Mouse (Mus musculus) intestine, embryonic 14.5 days (tissue): ENCODE measurements around the gene Olfr802. TPM values are rescaled to one million over a fixed set of nuclear protein-coding genes. Genes with fewer than 3 reads are reported as not detected.

Source experiments
- ATAC-seq: fragments of 200-750 bp; cut with Nextera tagmentation; replicated peaks from 2 replicates; pipeline ENCODE4 v1.8.0; 2017; ENCODE audit warnings: low read depth, moderate number of reproducible peaks, moderate TSS enrichment, moderate library complexity; ENCODE audit not compliant: low FRiP score, low TSS enrichment
- DNase-seq: peaks from one replicate; pipeline ENCODE4 v3.0.0-alpha.2; 2018; ENCODE audit warnings: low spot score
- H3K27ac ChIP-seq: fragments of 300-500 bp; sonication (generic); 2 replicates; pipeline ENCODE4 v1.5.1; 2014; ENCODE audit warnings: low read depth, mild to moderate bottlenecking, control low read depth
- H3K27me3 ChIP-seq: fragments of 300-500 bp; sonication (generic); replicated peaks from 2 replicates; pipeline ENCODE4 v1.6.1; 2014; ENCODE audit warnings: low read length, control low read depth; ENCODE audit not compliant: control insufficient read depth, insufficient read depth
- H3K36me3 ChIP-seq: fragments of 300-500 bp; sonication (generic); 2 replicates; pipeline ENCODE4 v1.6.1; 2014; ENCODE audit warnings: low read length, control low read depth; ENCODE audit not compliant: control insufficient read depth, insufficient read depth
- H3K4me1 ChIP-seq: fragments of 300-500 bp; sonication (generic); replicated peaks from 2 replicates; pipeline ENCODE4 v1.6.1; 2014; ENCODE audit warnings: low read length, control low read depth, mixed read lengths; ENCODE audit not compliant: control insufficient read depth, insufficient read depth
- H3K4me2 ChIP-seq: fragments of 300-500 bp; sonication (generic); 2 replicates; pipeline ENCODE4 v1.6.1; 2014; ENCODE audit warnings: low read length
- H3K4me3 ChIP-seq: fragments of 300-500 bp; sonication (generic); 2 replicates; pipeline ENCODE4 v1.5.1; 2014; ENCODE audit warnings: low read depth, low read length, control low read depth, mixed read lengths
- H3K9ac ChIP-seq: fragments of 300-500 bp; sonication (generic); 2 replicates; pipeline ENCODE4 v1.6.1; 2014; ENCODE audit warnings: mild to moderate bottlenecking, low read length
- H3K9me3 ChIP-seq: fragments of 300-500 bp; sonication (generic); 2 replicates; pipeline ENCODE4 v1.6.1; 2016; ENCODE audit warnings: low read length, control low read depth; ENCODE audit not compliant: control insufficient read depth
- WGBS: fragments of 180-500 bp; shearing (Covaris S2); extraction: QIAGEN DNeasy Blood & Tissue Kit; methylation state at CpG from one replicate; pipeline ENCODE4 v1.1.7; 2014; 5-methylcytosine and 5-hydroxymethylcytosine counted together
- polyA plus RNA-seq: library from polyadenylated mRNA; unstranded; fragments of >200 nt; fragmentation: Nextera tagmentation; extraction: Ambion mirVana; gene quantifications from 2 replicates; pipeline ENCODE4 v1.2.1, GENCODE M21; 2014

Olfr802 gene
- not detected in 2 replicates for polyA plus RNA-seq

DNA sequence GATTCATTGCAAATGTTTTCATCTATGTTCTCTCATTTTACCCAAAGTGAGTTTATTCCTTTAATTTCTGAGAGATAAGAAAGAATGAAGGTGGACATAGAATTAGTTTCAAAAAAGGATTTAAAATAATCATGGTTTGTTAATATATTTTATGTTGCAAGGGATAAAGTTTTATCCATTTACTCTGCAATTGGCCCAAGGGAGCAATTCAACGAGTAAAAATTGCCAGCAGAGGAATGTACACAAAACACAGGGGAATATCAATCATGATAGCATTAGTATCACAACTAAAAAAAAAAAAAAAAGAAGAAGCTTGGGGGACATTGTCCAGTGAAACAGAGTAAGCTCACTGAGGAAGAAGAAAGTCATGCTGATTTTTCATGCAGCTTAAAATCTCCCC, at the start of gene Olfr802:
TSS of gene Olfr802 (minus strand) at position 101 of the 400 bp plus-strand sequence.
- Histone ChIP-seq H3K27me3 (no peaks in the 10 kb centered on the region), H3K9me3 (no peaks in the 10 kb centered on the region), H3K4me1 (no peaks in the 10 kb centered on the region), H3K9ac (no peak within 1 kb of the TSS), H3K4me2 (no peak within 1 kb of the TSS), H3K27ac (no peak within 1 kb of the TSS), H3K4me3 (no peak within 1 kb of the TSS), H3K36me3 (no peaks in the 10 kb centered on the region)
- DNase-seq (no peak), ATAC-seq (no peak)
- WGBS = 35% methylated on average over 1 of the region's 1 CpGs

DNA sequence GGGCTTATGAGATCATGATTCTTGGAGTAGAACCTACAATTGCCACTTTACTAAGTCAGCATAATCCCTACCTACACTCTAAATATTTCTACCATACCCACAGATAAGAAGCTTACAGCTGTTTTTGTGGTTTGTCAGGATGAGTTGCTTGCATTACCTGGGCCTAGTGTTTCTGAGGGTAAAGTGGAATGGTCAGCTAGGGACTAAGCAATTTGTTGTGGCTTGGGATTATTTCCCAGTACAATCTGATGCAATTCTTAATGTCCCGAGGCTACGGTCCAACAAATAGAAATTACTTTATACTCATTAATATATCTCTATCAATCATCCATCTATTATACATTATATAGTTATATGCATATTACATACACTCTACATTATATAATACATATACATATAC, 41.3 kb upstream of the Olfr802 start, which contains the start of gene Olfr805:
TSS of gene Olfr805 (minus strand) at position 101 of the 400 bp plus-strand sequence.
- Histone ChIP-seq H3K9me3 (no peaks in the 10 kb centered on the region), H3K27ac (no peak within 1 kb of the TSS), H3K4me2 (no peak within 1 kb of the TSS), H3K4me3 (no peak within 1 kb of the TSS), H3K4me1 (no peaks in the 10 kb centered on the region), H3K27me3 (no peaks in the 10 kb centered on the region), H3K9ac (no peak within 1 kb of the TSS), H3K36me3 (no peaks in the 10 kb centered on the region)
- ATAC-seq (no peak), DNase-seq (no peak)
- WGBS = 95% methylated on average over 2 of the region's 2 CpGs

- no peaks in the 10 kb centered on the region for H3K4me1 ChIP-seq
- no peak within 1 kb of the TSS for H3K4me3 ChIP-seq
- ATAC-seq (no peak), DNase-seq (no peak)
- H3K9me3 ChIP-seq = no peaks in the 10 kb centered on the region
- no peaks in the 10 kb centered on the region for H3K27me3 ChIP-seq
- no peak within 1 kb of the TSS for H3K4me2 ChIP-seq
- H3K27ac ChIP-seq = no peak within 1 kb of the TSS
- no peak within 1 kb of the TSS for H3K9ac ChIP-seq
- no peaks in the 10 kb centered on the region for H3K36me3 ChIP-seq
These were observed 14.9 kb upstream of the Olfr802 start, which contains the start of gene Olfr804 for GRCm38 (mm10) chr10:129702910-129703309. Gene Olfr804, plus strand, starts transcription at chr10:129703210.

DNA sequence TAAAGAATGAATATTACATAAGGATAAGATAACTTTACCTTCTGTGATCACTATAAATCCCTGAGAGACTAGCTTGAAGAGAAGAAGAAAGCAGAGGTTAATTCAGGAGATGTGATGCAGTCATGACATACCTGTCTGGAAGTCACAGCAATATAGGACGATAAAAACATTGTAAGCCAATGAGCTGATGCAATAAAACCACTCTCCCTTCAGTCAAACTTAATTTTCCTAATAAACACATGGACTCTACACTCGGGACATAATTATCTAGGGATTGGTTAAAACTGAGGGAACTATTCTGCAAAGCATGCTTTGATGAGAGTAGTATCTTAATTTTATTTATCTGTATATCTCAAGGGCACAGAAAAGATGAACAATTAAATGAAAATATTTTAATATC, 6.2 kb upstream of the Olfr802 start, which contains the start of gene Olfr803:
TSS of gene Olfr803 (minus strand) at position 101 of the 400 bp plus-strand sequence.
- no peak for DNase-seq
- no peak for ATAC-seq
- H3K9ac ChIP-seq = no peak within 1 kb of the TSS
- H3K27ac ChIP-seq = no peak within 1 kb of the TSS
- no peak within 1 kb of the TSS for H3K4me2 ChIP-seq
- H3K27me3 ChIP-seq = no peaks in the 10 kb centered on the region
- no peaks in the 10 kb centered on the region for H3K36me3 ChIP-seq
- no peak within 1 kb of the TSS for H3K4me3 ChIP-seq
- WGBS = 68% methylated on average over 2 of the region's 2 CpGs
- H3K9me3 ChIP-seq = no peaks in the 10 kb centered on the region
- no peaks in the 10 kb centered on the region for H3K4me1 ChIP-seq

DNA sequence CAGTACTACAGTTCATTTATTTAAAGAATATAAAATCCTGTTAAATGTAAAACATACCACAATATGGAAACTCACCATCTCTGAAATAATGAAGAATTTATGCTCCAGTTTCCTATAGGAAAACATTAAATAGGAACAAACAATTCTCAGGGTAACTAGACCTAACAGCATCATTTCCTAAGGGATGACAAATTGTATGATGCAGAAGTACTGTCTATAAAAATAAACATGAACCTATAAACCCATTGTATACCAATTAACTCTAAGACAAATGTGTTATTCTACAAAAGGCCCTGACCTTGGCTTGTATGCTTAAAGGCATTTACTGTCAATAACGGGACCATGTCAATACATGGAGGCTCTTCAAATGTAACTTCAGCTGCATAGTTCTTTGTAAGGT, 14.2 kb downstream of the Olfr802 start, which contains the start of gene Olfr801:
TSS of gene Olfr801 (minus strand) at position 101 of the 400 bp plus-strand sequence.
- no peak within 1 kb of the TSS for H3K4me3 ChIP-seq
- no peaks in the 10 kb centered on the region for H3K36me3 ChIP-seq
- no peak within 1 kb of the TSS for H3K4me2 ChIP-seq
- 56% methylated on average over 1 of the region's 1 CpGs for WGBS
- H3K27ac ChIP-seq = no peak within 1 kb of the TSS
- no peak within 1 kb of the TSS for H3K9ac ChIP-seq
- DNase-seq (no peak), ATAC-seq (no peak)
- no peaks in the 10 kb centered on the region for H3K9me3 ChIP-seq
- no peaks in the 10 kb centered on the region for H3K27me3 ChIP-seq
- H3K4me1 ChIP-seq = no peaks in the 10 kb centered on the region

GRCm38 (mm10) chr10:129657394-129657793, 30.6 kb downstream of the Olfr802 start, which contains the start of gene Olfr800:
Gene Olfr800, plus strand, starts transcription at chr10:129657694.
- no peak for ATAC-seq
- Histone ChIP-seq H3K27ac (no peak within 1 kb of the TSS), H3K9ac (no peak within 1 kb of the TSS)

DNA sequence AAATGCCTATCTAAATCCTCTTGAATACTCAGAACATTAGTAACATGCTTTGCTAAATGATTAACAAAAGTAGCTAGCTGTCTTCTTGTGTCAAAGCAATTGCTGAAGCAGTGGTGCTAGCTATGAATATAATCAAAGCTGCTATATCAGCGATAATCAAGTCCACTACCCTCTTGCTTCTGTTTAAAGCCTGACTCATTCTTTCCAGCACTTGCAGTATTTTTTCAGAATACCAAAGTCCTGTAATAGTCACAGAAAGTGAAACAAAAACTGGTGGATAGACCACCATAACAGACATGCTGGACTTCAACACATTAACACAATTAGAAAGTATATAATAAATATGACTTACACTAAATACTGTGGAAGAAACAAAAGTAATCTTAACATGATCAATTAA, 36.2 kb downstream of the Olfr802 start:
- no peak overlapping the region for H3K27ac ChIP-seq
- no peaks in the 10 kb centered on the region for H3K4me1 ChIP-seq
- no peak overlapping the region for H3K4me3 ChIP-seq
- no peaks in the 10 kb centered on the region for H3K27me3 ChIP-seq
- WGBS = 82% methylated on average over 1 of the region's 1 CpGs
- no peaks in the 10 kb centered on the region for H3K9me3 ChIP-seq
- no peak overlapping the region for H3K4me2 ChIP-seq
- no peak overlapping the region for H3K9ac ChIP-seq
- no peak for DNase-seq
- H3K36me3 ChIP-seq = no peaks in the 10 kb centered on the region
- ATAC-seq = no peak

More at GRCm38 (mm10) chr10:129657394-129657793, 30.6 kb downstream of the Olfr802 start, which contains the start of gene Olfr800:
- Histone ChIP-seq H3K4me1 (no peaks in the 10 kb centered on the region), H3K4me3 (no peak within 1 kb of the TSS), H3K9me3 (no peaks in the 10 kb centered on the region), H3K4me2 (no peak within 1 kb of the TSS), H3K36me3 (no peaks in the 10 kb centered on the region), H3K27me3 (no peaks in the 10 kb centered on the region)
- no peak for DNase-seq

DNA sequence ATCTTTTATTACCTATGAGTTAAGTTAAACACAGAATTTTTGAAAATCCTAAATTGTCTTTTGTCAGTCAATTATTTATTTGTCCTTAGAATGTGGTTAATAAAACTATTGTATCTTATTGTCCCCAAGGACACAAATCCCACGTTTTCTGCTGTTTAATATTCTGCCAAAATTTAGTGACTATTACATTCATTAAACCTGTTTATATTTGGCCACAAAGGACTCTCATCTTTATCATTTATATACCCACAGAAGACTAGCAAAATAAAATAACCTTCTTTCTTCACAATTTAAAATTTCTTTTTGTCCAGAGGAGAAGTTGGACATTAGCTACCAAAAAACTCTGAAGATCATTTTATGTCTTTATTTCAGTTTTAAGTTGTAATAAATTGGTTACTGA, 50.8 kb downstream of the Olfr802 start, which contains the start of gene Olfr799:
TSS of gene Olfr799 (plus strand) at position 301 of the 400 bp plus-strand sequence.
- no peaks in the 10 kb centered on the region for H3K36me3 ChIP-seq
- H3K9me3 ChIP-seq = no peaks in the 10 kb centered on the region
- no peaks in the 10 kb centered on the region for H3K4me1 ChIP-seq
- H3K27me3 ChIP-seq = no peaks in the 10 kb centered on the region
- DNase-seq = no peak
- H3K4me2 ChIP-seq = no peak within 1 kb of the TSS
- no peak for ATAC-seq
- H3K9ac ChIP-seq = no peak within 1 kb of the TSS
- WGBS = 24% methylated on average over 1 of the region's 1 CpGs
- no peak within 1 kb of the TSS for H3K4me3 ChIP-seq
- H3K27ac ChIP-seq = no peak within 1 kb of the TSS

- ATAC-seq = no peak
- Histone ChIP-seq H3K9ac (no peak within 1 kb of the TSS), H3K27ac (no peak within 1 kb of the TSS), H3K4me3 (no peak within 1 kb of the TSS), H3K27me3 (no peaks in the 10 kb centered on the region), H3K36me3 (no peaks in the 10 kb centered on the region), H3K9me3 (no peaks in the 10 kb centered on the region), H3K4me1 (no peaks in the 10 kb centered on the region), H3K4me2 (no peak within 1 kb of the TSS)
- DNase-seq = no peak
- 85% methylated on average over 1 of the region's 1 CpGs for WGBS
These were observed 60.1 kb downstream of the Olfr802 start, which contains the start of gene Olfr798 for GRCm38 (mm10) chr10:129627834-129628233. Gene Olfr798, minus strand, starts transcription at chr10:129627934.
